Mouse (Mus musculus): ENCODE results near the gene Myo1h. TPM values are rescaled to one million over a fixed set of nuclear protein-coding genes. Genes with fewer than 3 reads are reported as not detected.

The Myo1h gene
- total and polyA plus RNA-seq, 2 experiments from 2014 or later = 0.53 TPM; not detected in 1

DNA sequence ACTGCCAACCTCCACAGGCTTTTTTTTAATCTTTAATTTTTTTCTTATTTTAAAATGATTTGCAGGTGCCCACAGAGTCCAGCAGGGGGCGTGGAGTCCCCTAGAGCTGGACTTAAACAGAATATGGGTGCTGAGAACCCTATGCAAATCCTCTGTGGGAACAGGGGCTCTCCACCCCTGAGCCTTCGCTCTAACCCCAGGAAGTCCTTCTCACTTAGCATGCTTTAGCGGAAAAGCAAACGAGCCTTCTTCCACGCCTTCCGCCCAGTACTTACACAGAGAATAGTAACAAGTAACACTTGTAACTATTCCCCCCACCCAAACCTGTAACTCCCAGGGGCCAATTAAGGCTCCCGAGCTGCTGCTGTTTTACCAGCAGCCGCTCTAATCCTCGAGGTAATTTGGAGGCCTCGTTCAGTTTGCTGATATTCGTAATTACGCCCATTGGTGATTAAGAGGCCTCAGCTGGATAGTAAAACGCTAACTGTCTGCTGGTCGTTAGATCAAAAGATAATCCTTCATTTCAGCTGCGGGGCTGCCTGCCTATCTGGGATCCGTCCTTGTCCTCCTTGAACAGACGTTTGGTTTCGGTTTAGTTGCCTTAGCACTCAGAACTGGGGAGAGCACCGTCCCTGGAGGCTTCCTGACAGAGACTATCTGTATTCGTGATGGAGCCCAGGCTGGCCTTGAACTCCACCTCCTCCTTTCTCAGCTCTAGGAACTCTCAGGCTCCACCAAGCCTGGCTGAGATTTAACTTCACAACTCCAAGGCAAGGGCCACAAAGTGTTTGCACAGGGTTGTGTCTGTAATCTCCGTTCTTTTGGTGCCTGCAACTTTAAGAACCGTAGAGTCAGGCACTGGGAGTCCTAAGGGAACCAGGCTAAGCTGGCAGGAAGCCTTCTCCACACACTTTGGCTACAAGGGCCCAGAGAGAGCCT is 8.0 kb downstream of the Myo1h start:
- Histone ChIP-seq H3K4me2 (ENCODE audit: low read depth, low read length) (peak overlapping the region; percentile 31), H3K4me3 (ENCODE audit: low read depth, low read length) (peak overlapping the region; percentile 3; the same call in 1 of the 2 replicates), H3K4me1 (ENCODE audit: control insufficient read depth, insufficient read depth) (peaks cover 5% of the 10 kb centered on the region; the same call in 1 of the 2 replicates), H3K27ac (ENCODE audit: low read depth) (no peak overlapping the region), H3K36me3 (replicated peaks; ENCODE audit: control insufficient read depth, insufficient read depth, low read length) (no peaks in the 10 kb centered on the region), H3K9ac (replicated peaks; ENCODE audit: low read depth, low read length) (no peak overlapping the region), H3K9me3 (replicated peaks; ENCODE audit: control insufficient read depth, low read length) (no peaks in the 10 kb centered on the region), H3K27me3 (ENCODE audit: control insufficient read depth, insufficient read depth, low read length) (0 out of 2 replicates have a peak, but pooled peaks cover 4% of the 10 kb centered on the region)
- DNase-seq (ENCODE audit: low spot score) (no peak), ATAC-seq (ENCODE audit: insufficient read depth, low read depth) (no peak)
- WGBS = 25% methylated on average over 22 of the region's 22 CpGs
- no peak for TF ChIP-seq EP300 (IDR thresholded peaks at IDR 0.05; ENCODE audit: low read depth)
- 0 out of 2 replicates have a peak, but pooled peaks have one; percentile 20 for TF ChIP-seq CTCF (IDR thresholded peaks at IDR 0.05; ENCODE audit: low read depth)

DNA sequence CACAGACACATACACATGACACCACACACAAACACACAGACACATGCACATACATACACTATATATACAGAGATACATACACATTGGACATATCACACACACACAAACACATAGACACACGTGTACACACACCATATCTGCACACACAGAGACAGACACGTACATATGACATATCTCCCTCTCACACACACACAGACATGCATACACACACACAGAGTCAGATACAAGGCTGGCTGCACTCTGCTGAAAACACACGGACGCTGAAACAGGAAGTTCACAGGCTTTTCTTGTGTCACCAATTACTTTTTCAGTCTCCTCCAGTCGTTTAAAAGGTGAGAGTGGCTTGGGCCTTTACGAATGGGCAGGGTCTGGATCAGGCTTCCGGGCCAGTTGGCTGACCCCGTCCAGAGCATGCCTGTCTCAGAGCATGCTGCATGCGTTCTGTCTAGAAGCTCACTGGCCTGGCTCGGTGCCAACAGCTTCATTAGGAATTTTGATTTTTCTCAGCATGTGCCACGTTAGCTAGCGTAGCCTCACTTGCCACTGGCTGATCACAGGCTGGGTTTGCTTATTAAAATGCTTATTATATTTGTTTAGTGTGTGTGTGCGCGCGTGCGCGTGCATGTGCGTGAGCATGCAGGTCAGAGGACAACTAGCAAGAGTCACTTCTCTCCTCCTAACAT is 9.4 kb downstream of the Myo1h start:
- no peak overlapping the region for H3K27ac ChIP-seq (ENCODE audit: low read depth)
- ATAC-seq (ENCODE audit: insufficient read depth, low read depth) = no peak
- no peak for DNase-seq (ENCODE audit: low spot score)
- H3K9me3 ChIP-seq (replicated peaks; ENCODE audit: control insufficient read depth, low read length) = no peaks in the 10 kb centered on the region
- H3K27me3 ChIP-seq (ENCODE audit: control insufficient read depth, insufficient read depth, low read length) = 0 out of 2 replicates have a peak, but pooled peaks cover 4% of the 10 kb centered on the region
- peaks cover 5% of the 10 kb centered on the region; the same call in 1 of the 2 replicates for H3K4me1 ChIP-seq (ENCODE audit: control insufficient read depth, insufficient read depth)
- no peaks in the 10 kb centered on the region for H3K36me3 ChIP-seq (replicated peaks; ENCODE audit: control insufficient read depth, insufficient read depth, low read length)
- TF ChIP-seq CTCF (IDR thresholded peaks at IDR 0.05; ENCODE audit: low read depth) = no peak
- WGBS = 56% methylated on average over 18 of the region's 18 CpGs
- H3K9ac ChIP-seq (replicated peaks; ENCODE audit: low read depth, low read length) = no peak overlapping the region
- H3K4me2 ChIP-seq (ENCODE audit: low read depth, low read length) = no peak overlapping the region
- H3K4me3 ChIP-seq (ENCODE audit: low read depth, low read length) = no peak overlapping the region

DNA sequence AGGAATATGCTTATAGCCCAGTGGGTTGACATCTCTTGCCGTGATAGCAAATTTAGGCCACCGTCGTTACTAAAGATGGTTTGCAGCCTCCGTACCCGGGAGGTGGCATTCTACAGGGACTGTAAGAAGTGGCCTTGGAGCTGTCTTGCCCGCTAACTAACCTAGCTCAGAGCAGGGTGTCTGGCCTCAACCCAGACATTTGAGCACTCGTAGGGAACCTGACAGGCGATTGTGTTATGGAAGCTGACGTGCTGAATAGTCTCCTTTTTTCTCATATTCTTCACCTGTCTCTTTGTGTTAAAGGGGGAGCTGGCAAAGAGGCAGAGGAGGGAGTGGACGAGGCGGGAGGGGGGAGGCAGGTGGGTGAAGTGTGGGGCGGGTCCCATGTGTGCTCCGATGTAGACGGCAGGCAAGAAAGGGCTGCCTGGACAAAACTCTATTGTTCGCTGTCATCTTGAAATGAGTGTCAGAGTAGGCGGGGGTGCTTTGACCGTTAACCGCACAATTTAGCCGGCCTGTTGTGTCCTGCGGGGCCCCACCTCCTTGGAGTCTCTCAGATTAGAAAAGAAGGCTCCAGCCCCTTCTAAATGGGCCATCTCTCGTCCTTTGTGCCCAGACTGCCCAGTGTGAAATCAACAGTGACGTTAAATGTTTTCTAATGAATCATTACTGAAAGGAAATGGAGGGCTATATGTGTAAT is 10.3 kb downstream of the Myo1h start:
- no peak for ATAC-seq (ENCODE audit: insufficient read depth, low read depth)
- Histone ChIP-seq H3K4me2 (ENCODE audit: low read depth, low read length) (no peak overlapping the region), H3K4me3 (ENCODE audit: low read depth, low read length) (no peak overlapping the region), H3K4me1 (ENCODE audit: control insufficient read depth, insufficient read depth) (peaks cover 5% of the 10 kb centered on the region; the same call in 1 of the 2 replicates), H3K27ac (ENCODE audit: low read depth) (no peak overlapping the region), H3K9ac (replicated peaks; ENCODE audit: low read depth, low read length) (no peak overlapping the region), H3K9me3 (replicated peaks; ENCODE audit: control insufficient read depth, low read length) (no peaks in the 10 kb centered on the region), H3K36me3 (replicated peaks; ENCODE audit: control insufficient read depth, insufficient read depth, low read length) (no peaks in the 10 kb centered on the region), H3K27me3 (ENCODE audit: control insufficient read depth, insufficient read depth, low read length) (0 out of 2 replicates have a peak, but pooled peaks cover 4% of the 10 kb centered on the region)
- DNase-seq (ENCODE audit: low spot score) = no peak
- WGBS = 64% methylated on average over 22 of the region's 22 CpGs
- TF ChIP-seq CTCF (IDR thresholded peaks at IDR 0.05; ENCODE audit: low read depth) = no peak
- TF ChIP-seq EP300 (IDR thresholded peaks at IDR 0.05; ENCODE audit: low read depth) = no peak

DNA sequence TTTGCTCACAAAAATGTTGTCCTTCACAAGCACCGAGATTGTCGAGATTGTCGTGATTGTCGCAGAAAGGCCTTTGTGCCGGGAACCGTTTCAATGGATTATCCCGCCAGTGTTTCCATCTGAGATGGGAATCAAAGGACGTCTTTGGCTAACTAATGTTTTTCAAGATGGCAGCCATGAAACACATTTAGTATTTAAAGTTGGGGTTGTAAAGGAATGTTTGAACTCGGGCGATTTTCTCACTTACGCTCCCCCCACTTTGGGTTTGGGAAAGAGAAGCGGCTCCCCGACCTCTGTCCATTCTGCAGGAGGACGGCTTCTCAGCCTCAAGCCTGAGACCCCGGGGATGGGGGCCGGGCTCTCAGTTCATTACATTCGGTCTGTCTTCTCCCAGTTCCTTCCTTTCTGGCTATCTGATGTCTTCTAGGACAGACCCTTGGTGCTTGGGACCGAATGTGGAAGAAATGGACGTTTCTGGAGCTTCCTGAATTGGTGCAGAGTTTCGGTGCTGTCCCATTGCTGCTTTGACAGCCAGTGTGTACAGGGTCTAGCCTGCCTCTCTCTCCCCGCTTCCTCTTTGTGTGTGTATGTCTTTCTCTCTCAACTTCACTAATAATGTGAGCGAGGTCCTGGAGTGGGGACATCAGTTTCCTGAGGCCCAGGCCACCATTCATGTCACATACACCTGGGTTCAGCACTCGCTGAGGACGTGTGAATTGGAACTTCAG is 11.1 kb downstream of the Myo1h start:
- TF ChIP-seq EP300 (IDR thresholded peaks at IDR 0.05; ENCODE audit: low read depth) (no peak), CTCF (IDR thresholded peaks at IDR 0.05; ENCODE audit: low read depth) (no peak)
- no peak for DNase-seq (ENCODE audit: low spot score)
- WGBS = 77% methylated on average over 24 of the region's 24 CpGs

More for the DNA sequence above, 11.1 kb downstream of the Myo1h start:
- H3K36me3 ChIP-seq (replicated peaks; ENCODE audit: control insufficient read depth, insufficient read depth, low read length) = no peaks in the 10 kb centered on the region
- no peak overlapping the region for H3K4me3 ChIP-seq (ENCODE audit: low read depth, low read length)
- H3K27ac ChIP-seq (ENCODE audit: low read depth) = no peak overlapping the region
- H3K9ac ChIP-seq (replicated peaks; ENCODE audit: low read depth, low read length) = no peak overlapping the region
- no peak overlapping the region for H3K4me2 ChIP-seq (ENCODE audit: low read depth, low read length)
- 0 out of 2 replicates have a peak, but pooled peaks cover 4% of the 10 kb centered on the region for H3K27me3 ChIP-seq (ENCODE audit: control insufficient read depth, insufficient read depth, low read length)
- H3K4me1 ChIP-seq (ENCODE audit: control insufficient read depth, insufficient read depth) = peaks cover 5% of the 10 kb centered on the region; the same call in 1 of the 2 replicates
- ATAC-seq (ENCODE audit: insufficient read depth, low read depth) = no peak
- no peaks in the 10 kb centered on the region for H3K9me3 ChIP-seq (replicated peaks; ENCODE audit: control insufficient read depth, low read length)
